Mouse (Mus musculus) embryonic stem cell, embryonic (primary cell): ENCODE measurements at regions not wholly inside any gene's neighbourhood (a gene's known extent, or its start where the extent isn't known, plus 50 kb on each side); places are given as distances from the start of the nearest gene placed in this dataset.
"Not testable (repeated sequence)": the region's sequence is repeated elsewhere in the genome, so short reads cannot be mapped to it uniquely, and the experiment has no call there.

ENCODE experiments used
- CTCF ChIA-PET, 4 experiments: fragments of 300-600 bp in 2 of 4; fragments of 350-600 bp in 2 of 4; sonication (Branson Sonifier 250); formaldehyde crosslinking; loops; one replicate each; lab custom pipeline; 2022; ENCODE audit warnings: inconsistent platforms in 2 of 4; lab: Charles Lee
- POLR2A ChIA-PET, 4 experiments: fragments of 300-600 bp in 2 of 4; fragments of 350-600 bp in 2 of 4; sonication (Branson Sonifier 250); formaldehyde crosslinking; loops; one replicate each; lab custom pipeline; 2022; ENCODE audit warnings: antibody characterized with exemption in 4 of 4, inconsistent platforms in 1 of 4; lab: Charles Lee

GRCm38 (mm10) chr13:70096430-70097301 is 294.5 kb downstream of the Med10 start:
- ChIA-PET CTCF (no interaction called here), POLR2A (no interaction called here)

- CTCF ChIA-PET, POLR2A ChIA-PET: not testable (repeated sequence)
These were observed 297.9 kb downstream of the Med10 start for GRCm38 (mm10) chr13:70100091-70100490.

DNA sequence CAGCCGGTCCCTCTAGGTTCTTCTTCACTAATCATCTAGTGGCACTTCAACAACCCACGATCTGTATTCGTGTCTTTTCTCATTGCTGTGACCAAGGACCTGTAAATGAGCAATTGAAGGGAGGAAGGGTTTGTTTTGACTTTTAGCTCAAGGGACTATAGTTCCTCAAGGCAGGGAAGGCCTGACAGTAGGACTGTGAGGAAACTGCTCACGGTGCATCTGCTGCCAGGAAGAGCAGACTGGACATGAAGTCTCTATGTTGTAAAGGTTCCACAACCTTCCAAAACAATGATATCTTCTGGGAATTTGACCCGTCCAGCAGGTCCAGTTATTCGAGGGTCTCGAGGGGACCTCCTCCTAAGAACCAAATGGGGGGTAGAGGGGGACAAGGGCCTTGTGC is 300.8 kb downstream of the Med10 start:
- ChIA-PET CTCF (no interaction called here), POLR2A (interaction anchor here in 1 of 4 experiments (2.8 kb wide), 1 partner anchor 22 kb away, joined by 14 read pairs; no protein-coding TSS in a partner anchor)

GRCm38 (mm10) chr13:70103491-70103890 is 301.3 kb downstream of the Med10 start:
- CTCF ChIA-PET, result not testable (repeated sequence)
- POLR2A ChIA-PET, result interaction anchor here in 1 of 4 experiments (2.8 kb wide), 1 partner anchor 22 kb away, joined by 14 read pairs; no protein-coding TSS in a partner anchor

DNA sequence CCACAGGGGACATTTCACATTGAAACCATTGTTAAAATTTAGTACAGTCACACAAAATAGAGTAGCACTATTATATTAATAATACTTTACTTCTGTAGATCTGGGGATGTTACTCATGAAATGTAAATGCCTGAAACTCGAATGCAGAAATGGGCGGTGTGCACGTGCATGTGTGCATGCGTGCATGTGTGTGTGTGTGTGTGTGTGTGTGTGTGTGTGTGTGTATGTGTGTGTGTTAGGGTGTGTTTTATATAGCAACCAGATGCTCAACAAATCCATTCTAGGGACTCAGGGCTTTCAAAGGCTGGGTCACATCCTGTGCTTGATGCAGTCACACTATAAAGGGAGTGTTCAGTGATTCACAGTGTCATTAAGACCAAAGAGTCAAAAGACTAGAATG is 301.7 kb downstream of the Med10 start:
- ChIA-PET POLR2A (interaction anchor here in 1 of 4 experiments (1.2 to 2.8 kb wide), 2 partner anchors 17 to 21 kb away, joined by 3 to 14 read pairs; no protein-coding TSS in a partner anchor), CTCF (no interaction called here)

GRCm38 (mm10) chr13:70115576-70115975 is 313.4 kb downstream of the Med10 start:
- POLR2A ChIA-PET, result interaction anchor here in 1 of 4 experiments (1.0 kb wide), 1 partner anchor 9 kb away, joined by 3 read pairs; no protein-coding TSS in a partner anchor
- CTCF ChIA-PET, result no interaction called here

GRCm38 (mm10) chr13:70124860-70125545 is 322.8 kb downstream of the Med10 start:
- POLR2A ChIA-PET, result interaction anchor here in 2 of 4 experiments (0.6 to 2.7 kb wide), 14 partner anchors 8 to 514 kb away, joined by 3 to 14 read pairs (median 3); partner anchors contain the start of genes Srd5a1 (in 1 of the 2) and Ube2ql1 (in 1 of the 2)
- CTCF ChIA-PET, result interaction anchor here in 1 of 4 experiments (0.6 kb wide), 1 partner anchor 274 kb away, joined by 3 read pairs; no protein-coding TSS in a partner anchor

DNA sequence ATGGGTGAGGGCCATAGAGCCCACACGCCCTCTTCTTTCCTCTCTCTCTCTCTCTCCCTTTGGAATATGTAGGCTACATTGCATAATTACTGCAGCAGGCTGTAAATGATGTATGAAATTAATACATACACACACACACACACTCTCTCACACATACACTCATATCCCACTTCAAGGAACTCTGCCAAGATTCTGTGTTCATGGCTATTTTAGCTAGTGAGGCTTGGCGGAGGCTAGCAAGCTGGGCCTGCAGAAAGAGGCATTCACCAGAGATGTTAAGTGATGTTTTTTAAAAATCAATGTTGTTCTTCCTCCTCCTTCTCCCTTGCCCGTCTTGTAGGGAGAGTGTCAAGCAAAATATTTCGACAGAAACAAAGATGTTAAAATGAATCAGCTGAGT is 325.1 kb downstream of the Med10 start:
- ChIA-PET CTCF (no interaction called here), POLR2A (interaction anchor here in 1 of 4 experiments (1.3 kb wide), 1 partner anchor 21 kb away, joined by 3 read pairs; no protein-coding TSS in a partner anchor)

- POLR2A ChIA-PET, result no interaction called here
- CTCF ChIA-PET, result no interaction called here
These were observed 332.3 kb downstream of the Med10 start for GRCm38 (mm10) chr13:70134544-70134943.

- POLR2A ChIA-PET, result no interaction called here
These were observed 334.0 kb downstream of the Med10 start for GRCm38 (mm10) chr13:70136209-70136608.

GRCm38 (mm10) chr13:70144461-70144860 is 342.3 kb downstream of the Med10 start:
- ChIA-PET POLR2A (interaction anchor here in 1 of 4 experiments (1.6 kb wide), 1 partner anchor 19 kb away, joined by 4 read pairs; no protein-coding TSS in a partner anchor), CTCF (interaction anchor here in 1 of 4 experiments (1.0 kb wide), 1 partner anchor 137 kb away, joined by 3 read pairs; no protein-coding TSS in a partner anchor)

More at GRCm38 (mm10) chr13:70136209-70136608, 334.0 kb downstream of the Med10 start:
- CTCF ChIA-PET, result no interaction called here

GRCm38 (mm10) chr13:70145466-70145865 is 343.3 kb downstream of the Med10 start:
- ChIA-PET CTCF (interaction anchor here in 1 of 4 experiments (1.0 kb wide), 1 partner anchor 138 kb away, joined by 3 read pairs; no protein-coding TSS in a partner anchor), POLR2A (interaction anchor here in 1 of 4 experiments (1.0 to 1.6 kb wide), 2 partner anchors 20 to 21 kb away, joined by 3 to 4 read pairs; no protein-coding TSS in a partner anchor)

GRCm38 (mm10) chr13:70149041-70149898 is 347.1 kb downstream of the Med10 start:
- ChIA-PET CTCF (no interaction called here), POLR2A (interaction anchor here in 1 of 4 experiments (1.3 kb wide), 1 partner anchor 19 kb away, joined by 4 read pairs; no protein-coding TSS in a partner anchor)

DNA sequence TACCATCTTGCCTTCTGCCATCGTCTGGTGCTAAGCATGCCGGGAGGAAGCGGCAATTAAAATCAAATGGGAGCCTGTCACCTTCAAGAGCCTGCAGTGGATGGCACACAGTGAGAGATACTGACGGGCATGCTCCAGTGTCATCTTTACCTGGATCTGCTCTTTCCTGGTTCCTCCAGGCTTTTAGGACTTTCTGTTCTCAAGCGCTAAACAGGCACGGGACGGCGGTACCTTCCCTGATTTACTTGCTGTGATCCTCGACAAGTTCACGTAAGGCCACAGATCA is 347.6 kb downstream of the Med10 start:
- CTCF ChIA-PET, result no interaction called here
- POLR2A ChIA-PET, result interaction anchor here in 1 of 4 experiments (1.3 kb wide), 1 partner anchor 20 kb away, joined by 4 read pairs; no protein-coding TSS in a partner anchor

DNA sequence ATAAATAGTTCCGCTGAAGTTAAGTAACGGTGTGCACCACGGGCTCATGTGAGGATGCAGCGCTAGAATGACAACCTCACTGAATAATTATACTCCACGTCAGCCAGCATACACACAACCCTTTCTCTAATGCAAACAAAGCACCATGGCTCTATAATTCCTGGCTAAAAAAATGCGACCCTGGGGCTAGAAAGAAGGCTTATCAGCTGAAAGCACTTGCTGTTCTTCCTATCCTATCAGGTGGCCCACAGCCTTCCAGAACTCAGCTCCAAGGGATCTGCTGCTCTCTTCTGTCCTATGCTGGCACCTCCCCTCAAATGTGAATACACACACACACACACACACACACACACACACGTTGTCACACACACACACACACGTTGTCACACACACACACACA is 350.9 kb downstream of the Med10 start:
- ChIA-PET CTCF (no interaction called here), POLR2A (interaction anchor here in 2 of 4 experiments (0.7 to 2.2 kb wide), 3 partner anchors 28 to 959 kb away, joined by 3 to 6 read pairs (median 5); no protein-coding TSS in a partner anchor)

GRCm38 (mm10) chr13:70155596-70155995 is 353.4 kb downstream of the Med10 start:
- ChIA-PET CTCF (no interaction called here), POLR2A (interaction anchor here in 1 of 4 experiments (1.9 kb wide), 1 partner anchor 13 kb away, joined by 3 read pairs; no protein-coding TSS in a partner anchor)

DNA sequence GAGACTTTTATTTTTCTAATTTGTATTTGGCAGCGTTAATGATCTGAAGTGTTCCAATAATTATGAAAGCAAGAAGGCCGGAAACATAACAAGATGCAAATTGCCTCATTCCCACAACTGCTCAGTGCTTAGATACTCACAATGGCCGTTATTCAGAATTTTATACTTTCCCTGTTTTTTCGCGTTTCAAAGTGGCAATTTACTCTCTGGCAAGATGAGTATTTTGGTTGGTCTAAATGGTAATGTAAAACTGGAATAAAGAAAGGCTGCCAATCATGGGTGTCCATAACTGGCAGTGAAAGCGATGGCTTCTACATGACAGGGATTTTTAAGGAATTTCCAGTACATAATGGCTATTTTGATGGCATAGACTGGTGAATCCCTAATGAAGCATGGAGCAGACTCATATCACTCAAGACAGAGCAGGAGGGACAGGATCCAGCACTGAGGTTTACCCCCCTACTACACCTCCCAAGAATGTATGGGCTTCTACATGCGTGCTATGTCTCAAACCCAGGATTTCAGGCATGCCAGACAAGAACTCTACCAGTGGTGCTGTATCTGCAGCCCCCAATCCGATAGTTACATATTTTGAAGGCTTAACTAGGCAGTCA is 354.9 kb downstream of the Med10 start:
- CTCF ChIA-PET, result no interaction called here
- POLR2A ChIA-PET, result interaction anchor here in 1 of 4 experiments (0.7 kb wide), 1 partner anchor 100 kb away, joined by 6 read pairs; no protein-coding TSS in a partner anchor

DNA sequence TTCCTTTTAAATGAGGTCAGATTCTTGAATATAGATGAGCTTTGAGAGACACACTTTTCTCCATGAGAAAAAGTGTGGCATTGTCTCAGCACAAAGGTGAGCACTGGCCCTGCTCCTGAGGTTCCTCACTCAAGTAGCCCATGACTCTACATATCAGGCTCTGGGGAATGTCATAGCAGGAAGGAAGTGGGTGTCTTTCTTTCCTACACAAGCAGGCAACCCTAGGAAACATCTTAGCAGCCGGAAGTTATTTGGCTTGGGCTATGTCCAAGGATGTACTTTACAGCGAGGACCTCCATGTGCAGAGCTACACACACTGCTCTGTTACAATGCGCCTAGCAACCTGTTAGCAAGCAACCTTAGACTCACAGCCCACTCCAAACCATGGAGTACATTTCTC is 356.9 kb downstream of the Med10 start:
- CTCF ChIA-PET, result no interaction called here
- POLR2A ChIA-PET, result no interaction called here
